Comparison of ENCODE assay signal across 28 mouse cellular contexts in genomic region chr10:4189422-4189821, GRCm38 (mm10).
DNase-seq lines count a peak whose midpoint lies in the region; ATAC-seq lines count a peak whose summit lies in the region.
"Had no signal": no experiment of that assay in that cellular context is flagged by ENCODE, and none has a peak within 500 bp of the region (broad histone marks: within the 10 kb centered on the region; RNA-seq: fewer than 3 reads in every experiment).

No protein-coding gene starts in this region.

- ATAC-seq in hindbrain, embryonic 16.5 days, result no peak
- peak; percentile 27; the same call in 1 of the 2 replicates for ATAC-seq in neural tube, embryonic 11.5 days (ENCODE audit: insufficient read depth, low FRiP score, low TSS enrichment)
- ATAC-seq in hindbrain, embryonic 15.5 days (ENCODE audit: low FRiP score, low read depth), result 0 out of 2 replicates have a peak, but pooled peaks have one; percentile 27
- peak; percentile 69 for ATAC-seq in neural tube, embryonic 14.5 days (ENCODE audit: low read depth)
- ATAC-seq: forebrain, embryonic 13.5 days; inflammation-experienced regulatory T-cells, adult 6 months; Patski had no signal

- no peak overlapping the region for H3K9ac ChIP-seq in hindbrain, embryonic 16.5 days (ENCODE audit: low read depth, low read length)
- no peak overlapping the region for H3K9ac ChIP-seq in neural tube, embryonic 11.5 days (ENCODE audit: low read length)
- H3K9ac ChIP-seq in hindbrain, embryonic 15.5 days, result no peak overlapping the region
- H3K9ac ChIP-seq in neural tube, embryonic 14.5 days (replicated peaks; ENCODE audit: low read depth, low read length), result no peak overlapping the region
- H3K9ac ChIP-seq: forebrain, embryonic 13.5 days; heart, embryonic 15.5 days; limb, embryonic 12.5 days had no signal

- peak overlapping the region; percentile 73; the same call in 1 of the 2 replicates for H3K27ac ChIP-seq in hindbrain, embryonic 10.5 days
- no peak overlapping the region for H3K27ac ChIP-seq in hindbrain, embryonic 16.5 days (ENCODE audit: low read depth, low read length)
- no peak overlapping the region for H3K27ac ChIP-seq in neural tube, embryonic 11.5 days (ENCODE audit: low read depth, low read length)
- H3K27ac ChIP-seq in hindbrain, embryonic 15.5 days (replicated peaks), result no peak overlapping the region
- H3K27ac ChIP-seq in neural tube, embryonic 14.5 days (ENCODE audit: low read depth, low read length), result peak overlapping the region; percentile 31; the same call in 1 of the 2 replicates
- H3K27ac ChIP-seq: forebrain, embryonic 13.5 days; heart, embryonic 10.5 days; heart, embryonic 15.5 days; left cerebral cortex, adult 2 months; limb, embryonic 12.5 days had no signal

- no peak overlapping the region for H3K4me2 ChIP-seq in hindbrain, embryonic 16.5 days (ENCODE audit: low read length)
- H3K4me2 ChIP-seq in neural tube, embryonic 11.5 days (ENCODE audit: low read depth), result no peak overlapping the region
- H3K4me2 ChIP-seq in hindbrain, embryonic 15.5 days, result no peak overlapping the region
- H3K4me2 ChIP-seq in neural tube, embryonic 14.5 days (ENCODE audit: low read depth, low read length), result no peak overlapping the region
- H3K4me2 ChIP-seq: forebrain, embryonic 13.5 days; heart, embryonic 15.5 days; limb, embryonic 12.5 days had no signal

- no peak overlapping the region for H3K4me3 ChIP-seq in hindbrain, embryonic 10.5 days
- no peak overlapping the region for H3K4me3 ChIP-seq in hindbrain, embryonic 16.5 days (ENCODE audit: low read length)
- no peak overlapping the region for H3K4me3 ChIP-seq in neural tube, embryonic 11.5 days (ENCODE audit: low read depth, low read length)
- H3K4me3 ChIP-seq in hindbrain, embryonic 15.5 days, result no peak overlapping the region
- no peak overlapping the region for H3K4me3 ChIP-seq in neural tube, embryonic 14.5 days (ENCODE audit: low read depth, low read length)
- H3K4me3 ChIP-seq: erythroblast, embryonic 14.5 days; forebrain, embryonic 13.5 days; heart, embryonic 10.5 days; heart, embryonic 15.5 days; left cerebral cortex, adult 2 months; limb, embryonic 12.5 days had no signal

- 79% methylated on average over 6 of the region's 6 CpGs for WGBS in hindbrain, embryonic 10.5 days
- WGBS in hindbrain, embryonic 16.5 days, result 50% methylated on average over 6 of the region's 6 CpGs
- WGBS in neural tube, embryonic 11.5 days, result 73% methylated on average over 6 of the region's 6 CpGs
- WGBS in hindbrain, embryonic 15.5 days, result 50% methylated on average over 6 of the region's 6 CpGs
- 29% methylated on average over 6 of the region's 6 CpGs for WGBS in neural tube, embryonic 14.5 days

- H3K27me3 ChIP-seq in hindbrain, embryonic 10.5 days (ENCODE audit: insufficient read depth, poor library complexity, severe bottlenecking), result no peaks in the 10 kb centered on the region
- no peaks in the 10 kb centered on the region for H3K27me3 ChIP-seq in hindbrain, embryonic 16.5 days (replicated peaks; ENCODE audit: control insufficient read depth, insufficient read depth, low read length)
- no peaks in the 10 kb centered on the region for H3K27me3 ChIP-seq in neural tube, embryonic 11.5 days (ENCODE audit: control insufficient read depth, insufficient read depth, low read length)
- no peaks in the 10 kb centered on the region for H3K27me3 ChIP-seq in hindbrain, embryonic 15.5 days
- no peaks in the 10 kb centered on the region for H3K27me3 ChIP-seq in neural tube, embryonic 14.5 days (ENCODE audit: control insufficient read depth, insufficient read depth, low read length)
- H3K27me3 ChIP-seq: forebrain, embryonic 13.5 days; heart, embryonic 15.5 days; limb, embryonic 12.5 days; Patski had no signal

- H3K9me3 ChIP-seq in hindbrain, embryonic 10.5 days, result no peaks in the 10 kb centered on the region
- no peaks in the 10 kb centered on the region for H3K9me3 ChIP-seq in hindbrain, embryonic 16.5 days (ENCODE audit: control insufficient read depth, low read length)
- no peaks in the 10 kb centered on the region for H3K9me3 ChIP-seq in neural tube, embryonic 11.5 days (ENCODE audit: control insufficient read depth, low read length)
- no peaks in the 10 kb centered on the region for H3K9me3 ChIP-seq in hindbrain, embryonic 15.5 days
- H3K9me3 ChIP-seq in neural tube, embryonic 14.5 days (ENCODE audit: control insufficient read depth, low read length), result no peaks in the 10 kb centered on the region
- H3K9me3 ChIP-seq: forebrain, embryonic 13.5 days; G1E; heart, embryonic 10.5 days; heart, embryonic 15.5 days; limb, embryonic 12.5 days had no signal

- no peaks in the 10 kb centered on the region for H3K36me3 ChIP-seq in hindbrain, embryonic 10.5 days
- no peaks in the 10 kb centered on the region for H3K36me3 ChIP-seq in hindbrain, embryonic 16.5 days (ENCODE audit: control insufficient read depth, insufficient read depth, low read length)
- H3K36me3 ChIP-seq in neural tube, embryonic 11.5 days (ENCODE audit: control insufficient read depth, insufficient read depth, low read length), result no peaks in the 10 kb centered on the region
- no peaks in the 10 kb centered on the region for H3K36me3 ChIP-seq in hindbrain, embryonic 15.5 days
- no peaks in the 10 kb centered on the region for H3K36me3 ChIP-seq in neural tube, embryonic 14.5 days (ENCODE audit: control insufficient read depth, insufficient read depth, low read length)
- H3K36me3 ChIP-seq: G1E; heart, embryonic 10.5 days; heart, embryonic 15.5 days; limb, embryonic 12.5 days had no signal

- DNase-seq in hindbrain, embryonic 10.5 days (ENCODE audit: low spot score), result no peak
- DNase-seq in neural tube, embryonic 11.5 days (ENCODE audit: low spot score), result no peak
- no peak for DNase-seq in neural tube, embryonic 10.5 days (ENCODE audit: extremely low spot score, low spot score)
- DNase-seq in spleen, postnatal 36 days (ENCODE audit: low spot score in 2 of 2), result no peak
- DNase-seq in gastrocnemius, postnatal 14 days, result no peak
- DNase-seq: adrenal gland, postnatal 10 days; cerebellum, adult 11 months; cerebellum, adult 9-10 months; gastrocnemius, postnatal 25 days; kidney, adult 11 months; kidney, postnatal 14 days; lung, postnatal 36 days; retina, postnatal 1 day; right cerebral cortex, postnatal 14 days; thymus, adult 18-20 months; thymus, postnatal 36 days had no signal

- intact Hi-C loops in gastrocnemius, postnatal 14 days (cut with DNase I; ENCODE audit: low total_unique reads), result no loop called here

- 0 out of 2 replicates have a peak, but pooled peaks cover 9% of the 10 kb centered on the region for H3K4me1 ChIP-seq in hindbrain, embryonic 10.5 days (replicated peaks)
- H3K4me1 ChIP-seq in hindbrain, embryonic 16.5 days (ENCODE audit: control insufficient read depth, insufficient read depth, low read depth, low read length), result peaks cover 9% of the 10 kb centered on the region
- H3K4me1 ChIP-seq in neural tube, embryonic 11.5 days (ENCODE audit: control insufficient read depth, insufficient read depth, low read length), result no peaks in the 10 kb centered on the region
- peaks cover 8% of the 10 kb centered on the region for H3K4me1 ChIP-seq in hindbrain, embryonic 15.5 days (replicated peaks)
- H3K4me1 ChIP-seq in neural tube, embryonic 14.5 days (ENCODE audit: control insufficient read depth, insufficient read depth, low read length), result peaks cover 4% of the 10 kb centered on the region
- H3K4me1 ChIP-seq: limb, embryonic 12.5 days had no signal

Comparison
In these comparisons a context has a peak if more than half of its experiments do, and no peak if none do; other contexts are left out.
1. H3K27ac ChIP-seq: peak in hindbrain, embryonic 10.5 days (single experiment) and neural tube, embryonic 14.5 days (single experiment); none in hindbrain, embryonic 16.5 days (single experiment), neural tube, embryonic 11.5 days (single experiment) and hindbrain, embryonic 15.5 days (single experiment).